Mouse (Mus musculus) heart, adult 2 months (tissue): ENCODE data around the gene Lmo7.

ENCODE experiments used
- CTCF ChIP-seq: fragments of 200-600 bp; IDR thresholded peaks from 2 replicates; pipeline ENCODE4 v1.8.1; 2022; ENCODE audit warnings: antibody characterized with exemption, mild to moderate bottlenecking, moderate library complexity
- POLR2A ChIP-seq: fragments of 200-500 bp; IDR thresholded peaks from 2 replicates; pipeline ENCODE4 v1.6.1; 2011; ENCODE audit warnings: mild to moderate bottlenecking, low read depth, low read length, control low read depth; ENCODE audit not compliant: insufficient read depth

DNA sequence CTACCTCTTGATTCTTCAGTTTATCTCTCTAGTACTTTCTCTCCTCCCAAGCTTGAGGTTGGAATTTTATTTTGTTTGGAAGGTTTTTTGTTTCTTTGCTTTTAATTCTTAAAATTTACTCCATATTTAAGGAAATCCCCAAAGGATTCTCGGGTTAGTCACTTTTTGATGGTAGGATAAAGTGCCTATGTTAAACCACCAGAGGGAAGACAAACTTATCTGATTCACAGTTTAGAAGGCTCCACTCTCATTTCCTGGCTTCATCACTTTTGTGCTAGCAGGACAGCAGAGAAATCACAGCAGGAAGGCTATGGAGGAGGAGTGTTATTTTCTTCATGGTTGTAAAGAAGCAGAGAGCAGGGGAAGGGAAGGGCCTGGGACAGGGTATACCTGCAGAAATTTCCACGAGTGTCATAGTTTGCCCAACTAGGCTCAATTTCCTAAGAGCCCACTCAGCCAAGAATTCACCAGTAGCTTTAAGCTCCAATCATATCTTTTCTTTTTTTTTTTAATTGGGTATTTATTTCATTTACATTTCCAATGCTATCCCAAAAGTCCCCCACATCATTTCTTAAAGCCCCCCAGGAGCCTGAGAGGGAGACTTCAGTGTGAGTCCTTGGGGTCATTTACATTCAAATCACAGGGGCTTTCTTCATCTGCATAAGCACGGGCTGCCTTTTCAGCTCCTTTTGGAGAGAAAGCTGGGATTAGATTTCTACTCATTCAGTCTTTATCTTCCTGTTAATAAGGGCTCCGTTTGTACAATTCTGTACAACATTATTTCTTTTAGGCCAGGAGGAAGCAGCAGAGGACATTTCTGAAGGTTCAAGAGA is 46.8 kb downstream of the Lmo7 start:
- TF ChIP-seq POLR2A (no peak), CTCF (no peak)
